Mouse (Mus musculus) lung, postnatal 0 days (tissue): ENCODE data around the gene Cd3e.

ENCODE experiments used
- CTCF ChIP-seq: IDR thresholded peaks from 2 replicates; pipeline ENCODE4 v1.5.1; 2016; ENCODE audit warnings: antibody characterized with exemption, mild to moderate bottlenecking
- EP300 ChIP-seq: IDR thresholded peaks from 2 replicates; pipeline ENCODE4 v1.6.1; 2016; ENCODE audit warnings: antibody characterized with exemption, mild to moderate bottlenecking, control low read depth

DNA sequence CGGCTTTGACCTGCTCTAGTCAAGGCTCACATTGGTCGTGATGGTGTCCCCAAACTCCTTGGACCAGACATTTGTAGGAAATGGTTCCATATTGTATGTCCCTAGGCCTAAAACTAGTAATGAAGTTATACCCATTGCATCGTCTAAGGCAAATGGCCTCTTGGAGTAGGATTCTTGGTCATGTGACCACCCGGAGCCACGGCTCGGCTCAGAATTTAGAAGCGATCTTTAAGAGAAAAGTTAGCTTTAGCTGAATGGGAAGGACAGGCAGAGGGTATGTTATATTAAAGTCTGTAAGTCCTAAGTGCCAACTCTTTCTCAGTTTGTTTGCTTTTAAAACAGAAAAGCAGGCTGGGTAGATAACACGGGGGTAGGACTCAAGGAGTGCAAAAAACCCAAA is 27.3 kb downstream of the Cd3e start:
- TF ChIP-seq CTCF (no peak), EP300 (no peak)
